Mouse (Mus musculus): Measurements from ENCODE around the gene 3830403N18Rik.
"Not testable (repeated sequence)": the region's sequence is repeated elsewhere in the genome, so short reads cannot be mapped to it uniquely, and the experiment has no call there.

Gene 3830403N18Rik

GRCm38 (mm10) chrX:56136336-56136909 is at the start of gene 3830403N18Rik:
Gene 3830403N18Rik (plus strand): TSS chrX:56136572.
- not testable (repeated sequence) for DNase-seq (ENCODE audit: low read depth, low spot score)

- peak; percentile 1 for DNase-seq (ENCODE audit: low read depth, low spot score)
Observed at GRCm38 (mm10) chrX:56151396-56151795, 15.0 kb downstream of the 3830403N18Rik start.

- DNase-seq (ENCODE audit: low read depth, low spot score) = not testable (repeated sequence)
Observed at GRCm38 (mm10) chrX:56186449-56186848, 50.1 kb downstream of the 3830403N18Rik start.

All from R1 (cell line).